Mouse (Mus musculus) Patski (cell line): ENCODE results near the gene Ddx47. TPM values are rescaled to one million over a fixed set of nuclear protein-coding genes. Genes with fewer than 3 reads are reported as not detected.

Experiments used
- ATAC-seq: fragments of 100-300 bp; one replicate; pipeline ENCODE4 v1.8.0; 2021
- CTCF ChIA-PET: fragments of 350-600 bp; sonication (Branson Sonifier 250); formaldehyde crosslinking; loops from one replicate; lab custom pipeline; 2022; ENCODE audit warnings: inconsistent platforms; lab: Charles Lee
- POLR2A ChIA-PET: fragments of 350-600 bp; sonication (Branson Sonifier 250); formaldehyde crosslinking; loops from one replicate; lab custom pipeline; 2022; ENCODE audit warnings: antibody characterized with exemption, inconsistent platforms; lab: Charles Lee
- DNase-seq: peaks from one replicate; pipeline ENCODE4 v3.0.0-alpha.2; 2011; ENCODE audit warnings: low read depth, low spot score
- H3K27me3 ChIP-seq: fragments of 371-371 bp; one replicate; pipeline ENCODE4 v1.5.1; 2021
- CTCF ChIP-seq: fragments of 100-300 bp; IDR thresholded peaks from one replicate; pipeline ENCODE4 v1.5.1; 2021
- in situ Hi-C: fragments of 300-500 bp; cut with MboI; formaldehyde crosslinking; loops from 3 replicates; pipeline ENCODE4 v1.11.1; 2018; ENCODE audit warnings: low pct_unique_long_range_greater_than_20kb, mixed read lengths
- polyA plus RNA-seq: library from polyadenylated mRNA; unstranded; gene quantifications from one replicate; pipeline ENCODE4 v1.2.3, GENCODE M21; 2021

The Ddx47 gene
- polyA plus RNA-seq, 1 experiment from 2014 or later: 76.9 TPM

DNA sequence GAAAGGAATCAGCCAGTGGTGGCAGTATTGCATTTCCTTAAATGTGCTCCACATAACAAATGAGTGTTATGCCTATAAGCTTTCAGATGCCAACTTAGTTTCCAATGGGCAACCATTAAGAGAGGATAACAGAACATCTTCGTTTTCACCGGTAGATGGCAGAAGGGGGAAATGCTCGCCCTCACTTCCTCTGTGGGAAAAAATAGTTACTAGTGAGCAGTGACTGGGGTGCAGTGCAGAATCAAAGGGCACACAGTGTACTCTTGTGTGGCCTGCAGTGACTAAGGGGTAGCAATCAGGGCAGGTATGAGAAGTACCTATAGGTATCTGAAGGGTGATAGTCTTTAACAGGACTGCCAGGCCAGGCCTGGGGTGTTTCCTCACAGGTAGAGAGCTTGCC is 14.8 kb downstream of the Ddx47 start:
- TF ChIP-seq CTCF: peak; percentile 85
- no peaks in the 10 kb centered on the region for H3K27me3 ChIP-seq
- DNase-seq (no peak), ATAC-seq (peak; percentile 64)
- in situ Hi-C loops: loop anchor here (5.0 kb wide), 2 partner anchors 41 to 116 kb away; partner anchors contain the start of gene Gprc5a
- ChIA-PET CTCF (interaction anchor here (0.8 to 4.9 kb wide), 25 partner anchors 11 to 123 kb away, joined by 3 to 40 read pairs (median 5); no protein-coding TSS in a partner anchor), POLR2A (interaction anchor here (1.0 to 1.5 kb wide), 2 partner anchors 14 to 30 kb away, joined by 3 to 5 read pairs; partner anchors contain the start of gene Ddx47)

DNA sequence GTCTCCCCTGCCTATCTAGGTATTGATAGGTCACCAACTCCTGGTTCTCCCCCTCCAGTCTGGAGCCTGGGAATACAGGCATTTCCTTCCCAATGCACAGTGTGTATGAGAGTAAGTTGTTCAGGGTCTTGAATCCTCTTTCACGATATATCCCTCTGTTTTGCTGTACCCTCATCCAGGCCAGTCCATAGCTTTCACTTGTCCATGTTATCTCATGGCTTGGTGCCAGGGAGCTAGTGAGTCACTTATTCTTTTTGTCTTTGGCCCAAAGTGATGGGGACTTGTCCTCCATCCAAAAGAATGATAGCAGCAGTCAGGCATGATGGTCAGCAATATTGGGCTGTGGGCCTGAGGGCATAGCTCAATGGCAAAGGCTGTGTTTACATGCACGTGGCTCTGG is 15.3 kb downstream of the Ddx47 start:
- ATAC-seq: no peak
- POLR2A ChIA-PET: interaction anchor here (0.6 to 1.0 kb wide), 3 partner anchors 10 to 39 kb away, joined by 4 to 5 read pairs (median 5); partner anchors contain the start of genes Ddx47 and Gprc5a
- in situ Hi-C loops: loop anchor here (5.0 kb wide), 2 partner anchors 41 to 116 kb away; partner anchors contain the start of gene Gprc5a
- CTCF ChIA-PET: interaction anchor here (0.8 to 4.9 kb wide), 25 partner anchors 11 to 223 kb away, joined by 3 to 40 read pairs (median 5); no protein-coding TSS in a partner anchor
- H3K27me3 ChIP-seq: no peaks in the 10 kb centered on the region
- no peak for TF ChIP-seq CTCF
- DNase-seq: no peak

DNA sequence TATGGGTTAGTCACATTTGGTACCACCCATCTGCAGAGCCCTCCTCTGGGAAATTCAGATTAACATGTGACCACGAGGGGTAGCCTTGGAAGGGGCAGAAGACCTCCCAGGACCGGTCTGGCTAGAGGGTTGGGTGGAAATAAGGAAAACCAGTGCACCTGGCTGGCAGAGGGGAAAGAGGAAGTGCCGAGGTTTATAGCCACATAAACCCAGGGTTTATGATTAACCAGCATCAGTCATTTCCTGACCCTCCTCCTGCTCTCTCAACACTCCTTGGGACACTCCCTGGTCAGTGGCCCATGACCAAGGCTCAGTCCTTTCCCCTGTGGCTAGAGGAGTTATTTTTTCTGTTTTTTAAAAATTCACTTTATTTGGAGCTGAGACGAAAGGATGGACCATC is 17.8 kb downstream of the Ddx47 start:
- CTCF ChIA-PET: interaction anchor here (1.1 to 2.4 kb wide), 3 partner anchors 31 to 120 kb away, joined by 3 to 6 read pairs (median 5); no protein-coding TSS in a partner anchor
- H3K27me3 ChIP-seq: no peaks in the 10 kb centered on the region
- no peak for DNase-seq
- peak; percentile 47 for ATAC-seq
- in situ Hi-C loops: loop anchor here (5.0 kb wide), 2 partner anchors 38 to 113 kb away; partner anchors contain the start of gene Gprc5a
- POLR2A ChIA-PET: interaction anchor here (0.6 kb wide), 1 partner anchor 1776 kb away, joined by 3 read pairs; no protein-coding TSS in a partner anchor
- TF ChIP-seq CTCF: no peak

DNA sequence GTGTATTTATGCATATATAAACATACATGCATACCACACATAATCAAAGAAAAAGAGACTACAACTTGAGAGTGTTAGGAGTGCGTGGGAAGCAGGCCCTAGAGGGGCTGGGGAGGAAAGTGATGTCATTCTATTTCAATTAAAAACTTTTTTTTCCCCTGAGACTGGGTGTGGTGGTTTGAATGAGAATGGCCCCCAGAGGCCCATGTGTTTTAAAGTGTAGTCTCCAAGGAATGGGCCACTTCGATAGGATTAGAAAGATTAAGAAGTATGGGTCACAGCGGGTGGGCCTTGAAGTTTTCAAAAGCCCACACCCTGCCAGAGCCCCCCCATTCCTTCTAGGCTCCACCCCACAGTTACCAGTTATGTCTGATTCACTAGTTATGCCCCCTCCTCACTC is 27.3 kb downstream of the Ddx47 start:
- POLR2A ChIA-PET: no interaction called here
- DNase-seq: no peak
- TF ChIP-seq CTCF: no peak
- ATAC-seq: no peak
- CTCF ChIA-PET: interaction anchor here (2.1 kb wide), 1 partner anchor 12 kb away, joined by 7 read pairs; no protein-coding TSS in a partner anchor
- no peaks in the 10 kb centered on the region for H3K27me3 ChIP-seq
- in situ Hi-C loops: no loop called here

DNA sequence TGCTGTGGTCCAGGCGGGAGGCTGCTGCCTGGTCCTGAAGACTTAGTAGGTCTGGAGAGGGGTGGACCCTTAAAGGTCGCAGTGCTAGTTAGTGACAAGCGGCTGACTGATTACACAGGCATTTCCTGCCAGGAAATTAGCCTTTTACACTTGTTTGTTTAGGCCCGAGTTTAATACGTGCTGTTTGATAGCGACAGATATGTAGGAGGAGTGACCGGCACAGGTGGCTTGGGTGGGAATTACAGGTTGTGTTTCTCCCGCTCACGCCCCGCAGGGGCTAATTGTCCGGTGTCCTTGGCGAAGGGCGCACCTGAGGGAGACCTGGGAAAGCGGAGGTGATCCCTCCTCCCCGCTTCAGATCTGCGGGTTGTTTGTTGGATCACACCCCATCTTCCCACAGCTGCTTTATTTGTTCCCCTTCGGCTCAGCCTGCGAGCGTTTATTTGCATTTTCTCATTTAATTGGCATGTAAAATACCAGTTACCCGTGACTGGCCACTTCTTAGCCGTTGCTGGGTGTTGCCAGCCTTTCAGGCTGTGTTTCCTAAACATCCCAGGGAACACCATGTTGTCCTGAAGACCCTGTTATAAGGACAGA is 29.0 kb downstream of the Ddx47 start:
- CTCF ChIA-PET: interaction anchor here (0.7 to 1.4 kb wide), 2 partner anchors 14 to 15 kb away, joined by 3 to 5 read pairs; no protein-coding TSS in a partner anchor
- ATAC-seq (no peak), DNase-seq (no peak)
- TF ChIP-seq CTCF: no peak
- no peaks in the 10 kb centered on the region for H3K27me3 ChIP-seq
- in situ Hi-C loops: no loop called here
- POLR2A ChIA-PET: no interaction called here

DNA sequence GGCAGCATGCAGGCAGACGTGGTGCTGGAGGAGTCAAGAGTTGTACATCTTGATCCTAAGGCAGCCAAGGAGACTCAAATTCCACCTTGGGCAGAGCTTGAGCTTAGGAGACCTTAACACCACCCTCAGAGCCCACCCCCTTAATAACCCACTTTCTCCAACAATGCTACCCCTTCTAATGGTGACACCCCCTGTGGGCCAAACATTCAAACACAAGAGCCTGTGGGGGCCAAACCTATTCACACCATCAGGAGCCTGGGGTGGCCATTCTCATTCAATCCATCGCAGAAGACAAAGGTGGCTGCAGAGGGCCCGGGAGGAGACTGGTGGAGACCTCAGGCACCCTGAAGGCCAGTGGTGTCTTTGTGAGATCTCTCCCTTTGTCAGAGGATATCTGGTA is 30.5 kb downstream of the Ddx47 start:
- ATAC-seq: no peak
- ChIA-PET POLR2A (no interaction called here), CTCF (no interaction called here)
- in situ Hi-C loops: no loop called here
- H3K27me3 ChIP-seq: no peaks in the 10 kb centered on the region
- DNase-seq: no peak
- no peak for TF ChIP-seq CTCF

DNA sequence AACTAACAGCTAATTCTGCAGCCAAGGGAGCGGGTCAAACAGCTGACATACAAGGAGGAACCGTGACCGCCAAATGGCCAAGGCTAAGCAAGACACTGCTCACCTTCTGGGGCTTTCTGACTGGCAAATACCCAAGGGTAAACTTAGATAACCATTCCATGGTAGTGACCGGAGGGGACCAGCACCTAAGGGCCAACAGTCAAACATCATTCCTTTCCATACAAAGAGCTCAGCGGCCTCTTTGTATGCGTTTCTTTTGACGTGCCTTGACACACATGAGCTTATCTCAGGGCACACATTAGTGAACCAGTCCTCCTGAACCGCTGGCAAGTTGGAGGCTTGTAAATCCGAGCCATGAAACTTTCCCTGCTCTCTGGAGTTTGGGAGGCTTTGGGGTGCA is 35.9 kb downstream of the Ddx47 start:
- no peak for TF ChIP-seq CTCF
- ATAC-seq: no peak
- DNase-seq: no peak
- POLR2A ChIA-PET: no interaction called here
- H3K27me3 ChIP-seq: no peaks in the 10 kb centered on the region
- CTCF ChIA-PET: interaction anchor here (2.3 kb wide), 1 partner anchor 21 kb away, joined by 7 read pairs; no protein-coding TSS in a partner anchor
- in situ Hi-C loops: no loop called here

DNA sequence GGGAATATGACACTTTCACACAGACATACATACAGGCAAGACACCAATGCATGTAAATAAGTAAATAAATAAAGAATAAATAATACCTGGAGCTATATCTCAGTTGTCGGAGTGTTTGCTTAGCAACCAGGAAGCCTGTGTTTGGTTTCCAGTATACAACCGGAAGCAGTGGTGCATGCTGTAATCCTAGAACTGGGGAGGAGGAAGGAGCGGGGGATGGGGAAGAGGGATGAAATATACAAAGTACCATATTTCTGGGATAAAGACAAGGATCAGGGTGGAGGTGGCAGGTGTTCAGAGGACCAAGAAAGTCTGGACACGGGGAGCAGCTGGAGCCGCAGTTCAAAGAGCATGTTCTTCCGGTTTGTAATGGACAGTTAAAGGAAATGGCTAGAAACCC is 37.1 kb downstream of the Ddx47 start:
- DNase-seq (no peak), ATAC-seq (no peak)
- no peak for TF ChIP-seq CTCF
- no peaks in the 10 kb centered on the region for H3K27me3 ChIP-seq
- POLR2A ChIA-PET: interaction anchor here (1.0 kb wide), 1 partner anchor 9 kb away, joined by 3 read pairs; no protein-coding TSS in a partner anchor
- in situ Hi-C loops: no loop called here
- CTCF ChIA-PET: interaction anchor here (1.2 to 2.3 kb wide), 2 partner anchors 15 to 23 kb away, joined by 4 to 7 read pairs; no protein-coding TSS in a partner anchor

DNA sequence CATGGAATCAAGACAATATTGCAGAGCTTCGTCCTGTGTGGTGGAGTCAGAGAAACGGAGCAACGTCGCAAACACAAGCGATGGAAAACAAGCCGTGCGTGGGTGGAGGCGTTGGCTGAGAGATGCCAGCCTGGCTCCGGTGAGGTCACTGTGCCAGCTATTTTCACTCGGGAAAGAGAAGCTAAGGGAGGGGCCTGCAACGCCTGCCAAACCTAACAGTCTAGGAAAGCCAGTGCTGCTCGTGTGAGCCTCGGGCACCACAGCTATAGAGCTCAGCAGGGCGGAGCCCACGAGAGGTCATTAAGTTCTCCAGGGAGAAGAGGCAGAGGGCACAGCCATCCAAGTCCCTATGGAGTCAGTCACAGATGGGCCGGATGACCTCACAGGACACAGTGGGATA is 37.5 kb downstream of the Ddx47 start:
- peak; percentile 65 for ATAC-seq
- POLR2A ChIA-PET: interaction anchor here (1.0 to 1.1 kb wide), 2 partner anchors 9 to 24 kb away, joined by 3 read pairs; no protein-coding TSS in a partner anchor

DNA sequence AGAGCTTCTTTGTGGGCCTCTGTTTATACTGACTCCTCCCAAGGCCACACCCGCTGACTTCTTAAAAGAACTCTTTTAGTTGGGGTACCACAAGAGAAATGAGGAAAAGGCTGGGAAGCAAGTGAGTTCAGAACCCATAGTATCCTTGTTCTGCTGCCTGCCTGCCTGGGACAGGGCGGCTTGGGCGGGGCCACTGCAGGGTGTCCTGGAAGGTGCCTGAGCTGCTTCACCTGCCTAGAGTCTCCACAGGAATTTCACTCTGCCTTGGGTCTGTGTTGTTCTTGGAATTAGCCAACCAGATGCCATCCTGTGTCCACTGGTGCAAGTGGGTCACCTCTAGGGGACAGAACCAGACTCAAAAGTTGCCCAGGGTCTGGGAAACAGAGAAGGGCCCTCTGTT is 42.4 kb downstream of the Ddx47 start:
- in situ Hi-C loops: loop anchor here (25.0 kb wide), 1 partner anchor 1759 kb away; the partner anchor contains the start of genes H2afj and Hist4h4
- ATAC-seq: no peak
- no peak for DNase-seq
- no peaks in the 10 kb centered on the region for H3K27me3 ChIP-seq
- TF ChIP-seq CTCF: no peak
- ChIA-PET CTCF (interaction anchor here (2.6 kb wide), 1 partner anchor 28 kb away, joined by 8 read pairs; no protein-coding TSS in a partner anchor), POLR2A (no interaction called here)

More for the DNA sequence above, 37.5 kb downstream of the Ddx47 start:
- no peaks in the 10 kb centered on the region for H3K27me3 ChIP-seq
- no peak for TF ChIP-seq CTCF
- no peak for DNase-seq
- CTCF ChIA-PET: interaction anchor here (1.2 to 2.3 kb wide), 2 partner anchors 14 to 23 kb away, joined by 4 to 7 read pairs; no protein-coding TSS in a partner anchor
- in situ Hi-C loops: no loop called here
